Mouse (Mus musculus) adrenal gland, postnatal 4 days (tissue): ENCODE measurements around the gene Pacsin2. TPM values are rescaled to one million over a fixed set of nuclear protein-coding genes. Genes with fewer than 3 reads are reported as not detected.
A peak's percentile ranks its signal among the peaks of the same experiment; 100 is the strongest.

Experiments
- DNase-seq, 2 experiments: peaks; one replicate each; pipeline ENCODE4 v3.0.0; 2021 to 2022; ENCODE audit warnings: low spot score in 2 of 2, mixed read lengths in 2 of 2
- total RNA-seq, 2 experiments: library from RNA; stranded (reverse); gene quantifications; 2 replicates each; pipeline ENCODE4 v1.2.3; 2021

Gene Pacsin2
- total RNA-seq, 2 experiments from 2014 or later, result 80.4 to 80.7 TPM

DNA sequence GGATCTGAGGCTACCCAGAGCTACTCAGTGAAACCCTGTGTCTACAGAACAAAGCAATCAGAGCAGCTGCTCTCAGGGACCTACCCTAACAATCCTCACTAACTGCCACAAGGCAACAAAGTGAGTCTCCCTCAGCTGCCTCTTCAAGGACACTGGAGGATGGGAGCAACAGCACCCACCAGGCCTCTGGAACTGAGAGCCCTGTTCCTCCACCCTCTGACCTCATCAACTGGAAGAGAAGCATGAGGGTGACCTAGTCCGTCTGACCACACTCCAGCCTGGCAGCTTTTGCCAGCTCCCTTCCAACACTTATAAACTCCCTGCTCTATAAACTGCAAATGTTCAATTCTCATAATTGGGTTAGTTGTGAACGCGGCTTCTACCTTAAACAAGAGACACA is 10.5 kb downstream of the Pacsin2 start:
- DNase-seq, result no peak

DNA sequence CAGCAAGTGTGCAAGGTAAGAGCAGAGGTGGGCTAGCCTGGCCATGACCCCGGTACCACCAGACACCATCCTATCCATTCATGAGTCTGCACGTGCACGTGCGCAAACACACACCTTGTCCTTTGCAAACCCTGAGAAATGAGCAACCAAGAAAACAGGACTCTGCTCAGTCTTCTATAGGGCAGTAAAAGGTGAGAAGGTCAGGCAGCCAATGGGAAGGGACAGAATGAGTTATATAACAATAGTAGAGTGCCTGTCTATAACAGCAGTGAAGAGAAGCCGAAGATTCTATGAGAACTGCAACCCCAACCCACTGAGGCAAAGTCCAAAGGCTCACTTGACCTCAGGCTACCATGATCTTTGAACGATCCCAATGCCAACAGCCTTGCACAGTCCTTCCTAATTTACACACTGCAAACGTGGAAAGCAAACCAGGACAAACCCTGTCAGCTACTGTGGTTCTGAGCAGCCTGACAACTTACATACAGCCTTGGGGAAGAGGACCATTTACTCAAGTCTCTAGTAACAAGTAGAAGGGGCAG is 12.1 kb downstream of the Pacsin2 start:
- no peak for DNase-seq

DNA sequence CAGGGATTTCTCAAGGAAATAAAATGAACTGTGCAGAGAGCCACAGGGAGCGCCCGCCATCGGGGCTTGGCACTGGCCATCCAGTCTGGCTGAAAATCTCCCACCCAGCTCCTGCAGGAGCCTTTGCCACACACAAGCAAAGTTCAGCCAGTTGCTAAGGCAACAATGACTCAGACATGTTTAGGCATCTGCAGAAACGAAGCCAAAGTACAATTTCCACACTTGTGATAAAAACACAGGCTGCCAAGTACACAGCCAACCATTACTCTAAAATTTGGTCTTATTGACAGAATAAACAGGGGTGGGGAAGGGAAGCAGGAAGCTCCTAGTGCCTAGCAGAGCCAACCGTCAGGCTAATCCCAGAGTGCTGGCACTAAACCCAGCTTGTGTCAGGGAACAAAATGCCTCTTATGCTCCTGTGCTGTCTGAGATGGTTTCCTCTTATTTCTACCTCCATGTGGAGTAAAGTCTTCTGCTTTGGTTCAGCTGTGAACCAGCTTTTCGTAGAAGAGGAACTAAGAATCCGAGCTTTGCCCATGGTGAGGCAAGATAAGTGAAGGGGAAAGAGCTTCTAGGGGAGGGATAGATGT is 12.7 kb downstream of the Pacsin2 start:
- DNase-seq, result no peak

DNA sequence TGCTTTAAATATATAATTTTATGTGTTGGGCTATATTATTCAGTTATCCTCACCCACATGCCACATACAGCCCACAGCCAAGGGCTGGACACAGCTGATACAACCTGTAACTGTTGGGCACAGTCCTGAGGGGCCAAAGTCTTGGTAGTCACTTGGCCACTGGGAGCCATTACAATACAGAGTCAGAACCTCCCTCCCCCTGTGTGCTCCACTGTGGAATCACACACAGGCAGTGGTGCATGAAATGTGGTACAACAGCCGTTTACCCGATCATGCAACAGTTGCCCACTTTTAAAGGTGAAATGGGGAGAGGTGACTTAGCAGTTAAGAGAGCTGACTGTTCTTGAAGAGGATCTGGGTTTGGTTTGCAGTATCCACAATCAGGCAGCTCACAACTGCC is 14.4 kb downstream of the Pacsin2 start:
- DNase-seq, result no peak

DNA sequence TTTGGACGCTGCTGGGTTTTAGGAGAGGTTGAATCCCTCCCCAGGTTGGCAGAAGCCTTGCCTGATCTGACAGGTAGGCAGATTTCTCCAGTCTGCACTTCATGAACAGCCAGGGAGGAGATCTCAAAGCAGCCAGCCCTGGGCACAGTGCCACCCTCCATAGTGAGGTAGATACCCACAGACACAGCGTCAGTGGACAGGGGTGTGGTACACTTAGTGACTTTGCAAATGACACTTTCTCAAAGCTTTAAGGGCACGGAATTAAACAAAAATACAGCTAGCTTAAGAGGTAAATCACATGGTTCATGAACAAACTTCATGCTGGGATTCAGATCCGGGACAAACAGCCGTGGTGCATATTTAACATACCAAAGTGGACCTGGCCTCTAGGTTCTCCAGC is 15.8 kb downstream of the Pacsin2 start:
- no peak for DNase-seq

DNA sequence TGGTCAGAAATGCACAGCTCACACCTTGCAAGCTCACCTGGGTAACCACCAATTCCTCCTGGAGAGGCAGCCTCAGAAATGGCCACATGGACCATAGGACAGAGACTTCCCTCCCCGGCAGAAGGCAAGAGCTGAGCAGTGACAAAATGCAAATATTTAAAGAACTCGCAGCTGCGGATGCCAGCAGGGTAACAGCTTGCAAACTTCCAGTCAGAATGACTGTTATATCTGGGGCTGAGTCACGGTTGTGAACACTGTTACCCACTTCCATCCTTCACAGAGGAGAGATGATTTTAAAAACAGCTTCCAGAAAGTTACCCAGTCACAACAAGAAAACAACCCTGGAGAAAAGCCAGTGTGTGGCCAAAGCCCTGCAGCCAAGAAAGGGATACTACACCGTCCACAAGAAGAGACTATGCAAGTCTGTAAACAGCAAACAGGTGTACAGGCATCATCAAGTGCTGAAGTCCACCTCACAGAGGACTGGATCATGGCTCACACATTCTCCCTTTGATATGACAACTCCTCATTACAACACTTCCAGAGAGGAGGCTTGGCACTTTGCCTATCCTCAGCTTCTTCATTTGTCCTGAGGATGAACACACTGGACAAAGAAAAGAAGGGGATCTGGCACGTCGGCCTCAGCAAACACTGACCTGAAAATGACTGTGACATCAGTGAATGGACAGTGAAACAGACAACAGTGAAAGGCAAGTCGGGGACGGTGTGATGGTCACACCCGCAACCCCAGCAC is 16.4 kb downstream of the Pacsin2 start:
- DNase-seq, result no peak

DNA sequence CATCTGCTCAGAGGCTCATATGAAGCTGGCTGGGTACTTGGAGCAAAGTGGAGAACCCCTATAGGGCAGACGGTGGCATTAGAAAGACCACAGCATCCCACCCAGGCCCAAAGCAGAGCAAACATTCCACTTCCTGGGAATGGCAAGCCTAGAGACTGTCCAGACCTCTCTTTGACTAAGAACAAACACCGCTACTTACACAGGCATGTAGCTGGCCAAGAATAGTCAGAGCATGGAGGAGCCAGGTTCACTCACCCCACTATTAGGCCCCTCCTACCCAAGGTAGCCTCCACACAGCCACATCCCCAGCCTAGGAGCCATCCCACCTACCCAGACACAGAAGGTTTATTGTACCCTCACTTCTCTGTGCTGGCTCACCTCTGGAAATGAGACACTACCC is 18.5 kb downstream of the Pacsin2 start:
- no peak for DNase-seq

DNA sequence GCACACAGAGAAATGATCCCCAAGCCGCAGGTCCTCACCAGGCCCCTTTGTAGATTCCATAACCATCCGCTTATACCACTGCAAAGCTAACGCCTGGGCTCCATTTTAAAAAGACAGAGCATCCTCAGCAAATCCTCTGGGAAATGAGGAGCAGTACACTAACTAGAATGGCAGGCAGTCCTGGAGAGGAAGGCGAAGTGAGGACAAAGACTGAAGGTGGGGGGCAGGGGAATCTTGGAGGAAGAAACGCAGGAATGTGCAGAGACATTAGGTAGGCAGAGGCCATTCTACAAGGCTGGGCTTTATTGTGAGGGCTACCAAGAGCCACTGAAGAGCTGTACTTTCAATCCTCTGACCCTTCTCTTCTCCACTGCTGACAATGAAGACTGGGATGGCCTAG is 19.0 kb downstream of the Pacsin2 start:
- DNase-seq, result no peak

DNA sequence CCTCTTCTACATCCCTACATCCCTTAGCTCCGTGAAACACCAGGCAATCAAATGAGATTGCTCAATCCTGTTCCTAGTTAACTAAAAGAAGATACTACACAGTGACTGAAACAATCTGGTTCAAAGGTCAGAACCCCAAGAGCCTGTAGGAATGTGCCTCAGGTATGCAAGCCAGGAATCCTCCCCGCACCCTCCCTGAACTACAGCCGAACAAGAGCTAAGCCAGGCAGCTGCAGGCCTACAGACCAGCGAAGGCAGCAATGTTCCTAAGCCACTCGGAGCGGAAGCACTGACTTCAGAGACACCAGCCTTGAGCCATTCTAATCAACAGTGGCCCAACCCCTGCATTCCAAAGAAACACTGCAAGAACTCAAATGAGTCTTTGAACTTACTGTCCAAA is 20.0 kb downstream of the Pacsin2 start:
- DNase-seq, result no peak

DNA sequence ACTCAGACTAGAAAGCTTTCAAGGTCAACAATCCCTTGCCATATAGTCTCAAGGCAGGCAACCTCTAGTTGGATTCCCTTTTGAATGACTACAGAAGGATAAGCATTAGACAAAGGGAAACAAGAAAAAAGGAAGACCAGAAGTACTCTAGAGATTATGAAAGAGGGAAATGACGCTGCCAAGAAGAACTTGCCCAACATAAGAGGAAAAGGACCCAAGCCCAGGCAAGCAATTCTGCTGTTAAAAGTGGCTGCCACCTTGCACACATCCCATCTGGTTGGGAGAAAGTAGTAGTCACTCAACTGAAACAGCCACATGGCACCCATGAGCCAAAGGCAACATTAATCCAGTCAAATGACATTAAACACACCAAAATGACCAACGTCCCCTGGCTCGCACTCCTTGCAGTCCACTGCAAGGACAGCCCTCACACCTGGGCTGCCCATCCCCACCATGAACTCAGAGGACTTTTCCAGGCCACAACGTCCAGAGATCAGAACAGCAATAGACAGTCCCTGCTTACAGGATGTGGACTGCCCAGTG is 21.8 kb downstream of the Pacsin2 start:
- DNase-seq, result no peak

DNA sequence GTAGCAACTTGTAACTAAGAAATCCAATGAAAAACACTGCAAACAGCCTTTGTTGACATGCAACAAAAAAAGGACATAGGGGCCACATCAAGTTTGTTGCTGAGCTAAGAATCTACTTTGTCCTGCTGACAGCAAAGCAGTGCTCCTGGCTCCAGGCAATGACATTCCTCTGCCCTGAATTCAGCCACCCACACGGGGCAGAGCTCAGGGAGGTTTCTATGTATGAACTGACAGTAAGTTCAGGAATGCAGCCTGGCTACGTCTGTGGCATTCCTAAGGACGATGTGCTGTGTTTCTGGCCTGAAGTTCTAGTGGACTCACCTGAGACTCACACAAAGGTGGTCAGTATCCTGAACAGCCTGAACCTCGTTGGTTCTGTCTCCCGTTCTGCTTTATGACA is 23.7 kb downstream of the Pacsin2 start:
- no peak for DNase-seq

DNA sequence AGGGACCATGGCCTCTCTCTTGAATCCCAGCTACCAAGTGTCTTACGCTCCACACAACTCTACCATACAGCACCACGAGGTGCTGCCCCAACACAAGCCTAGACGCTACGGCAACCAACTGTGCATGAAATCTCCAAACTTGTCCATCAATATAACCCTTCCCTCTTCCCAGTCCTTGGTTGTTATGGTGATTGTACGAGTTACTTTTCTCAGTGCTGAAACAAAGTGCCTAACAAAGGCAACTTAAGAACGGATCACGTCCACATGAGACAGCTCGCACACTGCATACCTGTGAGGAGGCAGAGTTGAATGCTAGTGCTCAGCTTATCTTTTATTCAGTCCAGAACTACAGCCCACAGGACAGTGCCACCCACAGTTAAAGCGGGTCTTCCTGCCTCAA is 27.9 kb downstream of the Pacsin2 start:
- no peak for DNase-seq

DNA sequence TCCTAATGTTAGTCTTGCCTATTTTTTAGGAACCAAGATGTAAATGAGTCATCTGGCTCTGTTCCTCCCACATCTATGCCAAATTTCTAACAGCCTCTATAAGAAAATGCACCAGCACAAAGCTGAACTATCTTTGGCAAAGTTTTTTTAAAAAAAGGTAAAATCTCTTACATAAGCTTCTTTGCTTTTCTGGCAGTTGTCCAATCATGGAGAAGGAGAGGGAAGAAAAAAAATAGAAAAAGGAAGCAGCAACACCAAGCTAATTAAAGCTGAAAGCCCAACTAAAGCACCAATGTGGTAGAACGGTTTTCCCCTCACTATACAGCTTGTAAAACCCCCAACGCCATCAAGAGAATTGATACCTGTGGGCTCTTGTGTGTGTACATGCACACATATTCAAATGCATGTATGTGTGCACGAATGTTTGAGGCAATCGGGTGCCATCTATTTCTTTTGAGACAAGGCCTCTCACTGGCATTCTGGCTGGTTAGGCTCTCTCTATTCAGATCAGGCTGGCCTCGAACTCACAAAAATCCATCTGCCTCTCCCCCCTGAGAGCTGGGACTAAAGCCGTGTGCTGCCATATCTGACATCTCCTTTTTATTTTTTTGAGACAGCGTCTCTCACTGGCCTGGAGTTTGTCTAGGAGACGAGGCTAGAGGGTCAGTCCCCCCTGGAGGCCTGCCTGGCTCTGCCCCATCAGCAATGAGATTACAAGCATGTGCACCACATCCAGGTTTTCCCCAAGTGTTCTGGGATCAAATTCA is 28.9 kb downstream of the Pacsin2 start:
- DNase-seq, result no peak

DNA sequence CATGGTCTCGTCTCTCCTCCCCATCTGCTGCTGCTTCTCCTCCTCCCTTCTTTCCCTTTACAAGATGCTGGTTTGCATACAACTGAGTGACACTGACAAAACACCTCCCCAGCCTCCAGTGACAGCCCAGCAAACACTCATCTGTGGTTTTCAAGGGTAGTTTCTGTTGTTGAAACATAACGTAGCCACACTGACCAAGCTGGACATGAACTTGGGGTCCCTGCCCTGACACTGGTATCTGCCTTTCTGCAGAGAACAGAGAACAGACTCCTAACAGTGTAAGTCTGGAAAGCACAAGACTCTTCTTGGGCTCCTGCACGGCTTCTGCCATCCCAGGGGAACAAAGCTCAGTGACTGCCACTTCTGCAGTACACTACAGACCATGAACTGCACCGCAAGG is 29.7 kb downstream of the Pacsin2 start:
- no peak for DNase-seq

DNA sequence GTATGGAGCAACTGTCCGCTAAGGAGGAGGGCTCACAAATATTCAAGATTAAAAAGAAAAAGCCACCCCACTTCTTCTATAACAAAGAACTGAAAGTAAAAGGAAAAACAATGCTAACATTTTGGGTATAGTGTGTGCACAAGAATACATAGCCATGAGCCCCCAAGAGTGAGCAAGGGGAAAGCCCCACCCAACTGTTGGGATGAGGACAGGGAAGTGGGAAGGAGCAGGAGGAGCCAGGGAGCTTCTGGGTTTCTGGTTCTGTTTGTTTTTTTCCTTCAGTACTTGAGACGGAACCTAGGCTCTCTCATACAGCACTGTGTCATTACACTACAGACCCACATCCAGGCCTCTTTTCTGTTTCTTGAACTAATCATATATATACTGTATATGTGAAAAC is 31.1 kb downstream of the Pacsin2 start:
- no peak for DNase-seq

DNA sequence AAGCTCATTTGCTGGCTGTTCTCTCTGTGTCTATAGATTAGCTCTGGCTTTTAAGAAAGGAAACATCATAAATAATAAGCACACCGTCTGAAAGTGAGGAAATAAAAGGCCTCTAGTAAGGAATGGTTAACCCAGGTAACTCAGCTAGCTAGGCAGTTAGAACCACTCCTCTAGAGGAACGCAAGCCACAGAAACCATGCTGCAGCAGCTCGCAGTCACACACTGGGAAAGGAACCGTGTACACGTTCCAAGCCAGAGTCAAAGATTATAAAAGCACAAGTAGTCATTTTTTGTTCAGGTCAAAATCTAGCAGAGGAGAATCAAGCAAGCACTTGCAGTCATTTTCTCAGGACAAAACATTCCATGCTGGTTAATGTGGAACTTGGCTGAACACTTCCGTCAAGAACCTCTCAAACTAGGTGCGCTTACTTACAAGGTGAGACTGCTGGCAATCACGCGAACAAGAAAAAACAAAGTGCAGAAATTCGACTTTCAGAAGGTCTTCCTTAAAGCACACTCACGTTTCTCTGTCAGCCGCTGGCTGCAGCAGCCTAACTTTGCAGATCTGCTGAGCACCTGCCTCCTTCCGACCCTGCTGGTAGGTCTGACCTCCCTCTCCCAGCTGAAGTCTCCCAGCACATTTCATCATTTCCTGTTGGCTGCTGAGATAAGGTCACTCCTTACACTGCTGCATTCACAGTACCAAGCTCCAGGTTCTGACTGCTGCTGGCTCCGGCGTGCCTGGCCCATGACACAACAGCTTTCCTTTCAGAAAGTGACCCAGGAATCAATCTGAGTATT is 32.0 kb downstream of the Pacsin2 start:
- DNase-seq, result peak in 1 of 2 experiments; percentile 28

DNA sequence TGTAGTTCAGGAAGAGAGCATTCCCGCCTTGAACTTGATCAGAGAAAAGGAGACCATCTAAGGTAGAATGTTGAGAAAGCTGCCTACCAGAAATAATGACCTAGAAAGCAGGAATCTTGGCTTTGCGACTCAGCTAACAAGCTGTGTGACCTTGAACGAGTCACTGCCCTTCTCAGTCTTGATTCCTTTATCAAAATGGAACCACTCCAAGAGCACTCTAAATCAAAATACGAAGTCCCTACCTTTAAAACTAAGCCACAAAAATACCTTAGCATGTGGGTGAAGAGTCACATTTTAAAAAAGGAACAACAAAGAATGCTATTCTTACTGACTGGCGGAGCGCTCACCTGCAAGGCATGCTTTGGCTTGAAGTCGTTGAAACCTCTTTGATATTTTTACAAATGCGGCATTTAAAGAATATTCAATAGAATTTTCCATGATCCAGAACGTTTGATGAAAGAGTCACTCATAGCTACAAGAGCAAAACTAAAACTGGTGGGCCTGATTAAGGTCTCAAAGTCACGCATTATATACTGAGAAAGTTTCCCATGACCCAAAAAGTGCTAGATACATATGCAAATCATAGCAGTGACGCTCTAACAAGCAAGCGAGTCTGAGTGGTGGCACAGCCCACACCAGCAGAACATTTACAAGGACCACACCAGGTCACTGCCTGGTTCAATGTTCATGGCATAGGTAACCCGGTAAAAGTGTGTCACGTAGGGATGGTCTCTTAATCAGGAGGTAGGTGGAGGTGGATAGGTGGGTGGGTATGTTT is 33.2 kb downstream of the Pacsin2 start:
- DNase-seq, result no peak

DNA sequence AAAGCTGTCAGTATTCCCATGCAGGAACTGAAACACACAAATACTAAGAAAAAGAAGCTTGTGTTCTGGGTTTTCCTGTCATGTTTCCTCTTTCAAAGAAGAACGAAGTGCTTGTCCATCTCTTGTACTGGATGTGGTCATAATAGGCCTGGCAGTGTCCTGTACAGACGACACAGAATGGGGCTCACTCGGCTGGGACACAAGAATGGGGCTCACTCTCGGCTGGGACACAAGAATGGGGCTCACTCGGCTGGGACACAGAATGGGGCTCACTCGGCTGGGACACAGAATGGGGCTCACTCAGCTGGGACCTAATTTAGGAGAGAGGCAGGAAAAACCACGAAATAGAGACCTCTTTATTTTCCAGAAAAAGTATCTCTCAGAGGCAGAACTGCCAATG is 34.0 kb downstream of the Pacsin2 start:
- DNase-seq, result no peak

DNA sequence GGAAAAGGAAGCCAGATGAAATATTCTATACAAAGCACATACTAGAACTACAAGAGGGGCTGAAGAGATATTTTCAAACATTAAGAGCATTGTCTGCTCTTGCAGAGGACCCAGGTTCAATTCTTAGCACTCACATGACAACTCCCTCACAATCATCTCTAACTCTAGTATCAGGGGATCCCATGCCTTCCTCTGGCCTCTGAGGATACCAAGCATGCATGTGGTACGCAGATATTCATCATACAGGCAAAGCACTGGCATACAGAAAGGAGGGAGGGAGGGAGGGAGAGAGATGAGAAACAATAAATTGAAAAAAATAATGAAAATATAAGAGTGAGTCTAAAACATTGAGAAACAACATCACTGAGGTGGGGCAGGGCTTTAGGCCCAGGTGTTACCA is 35.8 kb downstream of the Pacsin2 start:
- no peak for DNase-seq
